Mouse (Mus musculus): ENCODE data around the gene H2-Ab1. TPM values are rescaled to one million over a fixed set of nuclear protein-coding genes. Genes with fewer than 3 reads are reported as not detected.

H2-Ab1 gene
- 15.7 and 37.9 TPM in 2 replicates for total RNA-seq (2023)

DNA sequence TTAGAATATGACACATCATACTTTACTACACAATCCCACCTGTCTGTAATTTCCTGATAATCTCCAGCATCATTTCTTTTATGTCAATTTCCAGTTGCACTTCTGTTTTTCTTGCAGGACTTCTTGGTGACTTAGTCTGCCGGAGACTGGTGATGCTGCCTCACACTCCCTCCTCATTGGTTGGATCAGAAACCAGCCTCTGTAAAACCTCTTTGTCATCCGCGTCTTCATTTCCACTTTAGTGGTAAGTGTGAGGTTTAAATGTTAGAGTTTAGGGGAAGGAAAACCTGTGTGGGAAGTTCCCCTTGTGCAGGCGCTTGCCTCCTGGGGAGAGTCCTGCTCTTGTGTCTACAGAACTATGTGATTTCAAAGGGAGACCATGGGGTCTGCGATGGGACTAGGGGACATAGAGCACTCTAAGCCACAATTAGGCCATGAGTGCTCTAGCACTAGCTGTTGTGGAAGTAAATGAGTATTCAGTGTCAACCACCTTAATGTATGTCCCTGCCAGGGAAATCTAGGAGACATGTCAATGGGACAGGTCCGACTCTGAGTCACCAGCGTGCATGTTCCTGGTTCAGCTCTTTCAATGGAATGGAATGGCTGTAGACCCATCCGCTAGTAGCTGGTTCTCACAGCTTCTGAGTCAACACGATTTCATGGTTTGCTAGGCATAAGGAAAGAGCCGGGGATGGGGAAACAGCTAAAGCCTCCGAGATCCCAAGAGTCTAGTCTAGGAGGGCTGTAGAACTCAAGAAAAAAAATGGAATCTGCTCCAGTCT lies at the start of gene H2-Ab1:
Gene H2-Ab1 (plus strand): TSS at position 96 of the 782 bp plus-strand sequence.

DNA sequence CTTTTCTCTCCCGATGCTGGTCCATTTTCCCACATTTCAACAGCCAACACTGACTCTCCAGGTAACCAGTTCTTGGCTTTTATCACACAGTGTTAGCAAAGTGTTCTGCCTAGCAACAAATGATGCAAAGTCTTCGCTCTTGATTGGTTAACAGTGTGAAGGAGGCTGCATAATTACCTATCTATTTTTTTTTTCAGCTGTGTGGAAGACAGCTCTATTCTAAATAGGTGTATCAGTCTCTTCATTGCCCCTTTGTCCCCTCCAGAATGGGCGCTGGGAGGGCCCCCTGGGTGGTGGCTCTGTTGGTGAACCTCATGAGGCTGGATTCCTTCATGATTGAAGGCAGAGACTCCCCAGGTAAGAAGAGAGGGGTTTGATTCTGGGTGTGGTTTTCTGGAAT lies 18.8 kb upstream of the H2-Ab1 start, which contains the start of gene H2-Ob:
Gene H2-Ob (plus strand): TSS at position 198 of the 400 bp plus-strand sequence.

DNA sequence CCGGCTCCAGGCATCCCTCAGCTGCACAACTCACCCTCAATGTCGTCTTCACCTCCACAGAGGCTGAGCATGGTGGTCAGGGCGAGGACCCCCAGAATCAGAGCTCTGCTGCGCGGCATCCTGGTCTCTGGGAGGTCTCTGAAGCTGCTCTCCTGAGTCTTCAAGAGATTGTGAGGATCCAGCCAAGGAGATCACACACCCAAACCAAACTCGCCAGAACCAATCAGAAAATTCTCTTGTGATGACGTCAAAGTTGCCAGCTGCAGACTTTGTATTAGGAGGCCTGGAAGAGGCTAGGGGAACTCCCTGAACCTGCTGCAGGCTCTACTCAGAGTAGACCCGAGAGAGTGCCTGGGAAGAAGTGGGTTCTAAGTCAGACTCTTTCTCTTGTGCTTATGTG lies 30.2 kb downstream of the H2-Ab1 start, which contains the start of gene H2-Aa:
Gene H2-Aa (minus strand): TSS at position 176 of the 400 bp plus-strand sequence.

DNA sequence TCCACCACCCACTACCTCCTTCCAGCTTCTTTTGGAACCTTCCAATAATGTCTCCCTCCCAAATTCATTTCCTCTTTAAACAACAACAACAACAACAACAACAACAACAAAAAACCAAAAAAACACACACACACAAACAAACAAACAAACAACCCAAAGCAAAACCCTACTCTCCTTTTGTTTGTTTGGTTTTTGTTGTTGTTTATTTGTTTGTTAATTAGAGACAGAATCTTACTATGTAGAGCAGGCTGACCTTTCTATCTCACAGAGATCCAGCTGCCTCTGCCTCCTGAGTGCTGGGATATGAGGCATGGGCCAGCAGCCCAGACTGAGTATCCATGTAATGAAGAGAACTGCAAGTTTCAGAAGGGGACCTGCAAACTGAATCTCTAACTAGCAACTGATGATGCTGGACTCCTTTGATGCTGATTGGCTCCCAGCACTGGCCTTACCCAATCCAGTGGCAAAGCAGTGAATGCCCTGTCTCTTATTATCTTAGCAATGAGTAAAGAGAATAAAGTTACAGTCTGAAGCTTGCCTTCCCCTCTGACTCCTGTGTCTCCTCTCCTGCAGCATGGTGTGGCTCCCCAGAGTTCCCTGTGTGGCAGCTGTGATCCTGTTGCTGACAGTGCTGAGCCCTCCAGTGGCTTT lies 48.0 kb downstream of the H2-Ab1 start, which contains the start of gene H2-Eb1:
Gene H2-Eb1 (plus strand): TSS at position 488 of the 651 bp plus-strand sequence.

Other genes with a start within 250 kb of the H2-Ab1 start
- 9.9 and 11.6 TPM in 2 replicates for gene Ring1, start 233.0 kb upstream of the H2-Ab1 start, total RNA-seq (2023)
- gene H2-Ke6, start 229.6 kb upstream of the H2-Ab1 start, total RNA-seq (2023) = 67.8 and 83.5 TPM in 2 replicates
- gene Slc39a7, start 226.0 kb upstream of the H2-Ab1 start, total RNA-seq (2023) = 85.8 and 92.4 TPM in 2 replicates
- gene Rxrb, start 225.9 kb upstream of the H2-Ab1 start, total RNA-seq (2023) = 54.6 and 60.1 TPM in 2 replicates
- gene Col11a2, start 218.3 kb upstream of the H2-Ab1 start, total RNA-seq (2023) = 6.9 and 9.1 TPM in 2 replicates
- gene H2-Oa, start 165.3 kb upstream of the H2-Ab1 start, total RNA-seq (2023) = 1.6 and 2.5 TPM in 2 replicates
- gene H2-DMa, start 138.1 kb upstream of the H2-Ab1 start, total RNA-seq (2023) = 37.1 and 59.5 TPM in 2 replicates
- gene Brd2, start 135.1 kb upstream of the H2-Ab1 start, total RNA-seq (2023) = 207 and 226 TPM in 2 replicates
- 18.6 and 19.3 TPM in 2 replicates for gene H2-DMb2, start 114.4 kb upstream of the H2-Ab1 start, total RNA-seq (2023)
- gene H2-DMb1, start 104.6 kb upstream of the H2-Ab1 start, total RNA-seq (2023) = 22.2 and 30.6 TPM in 2 replicates
- 51.1 and 63.7 TPM in 2 replicates for gene Tap1, start 70.1 kb upstream of the H2-Ab1 start, total RNA-seq (2023)
- 80.5 and 98.6 TPM in 2 replicates for gene Psmb9, start 69.9 kb upstream of the H2-Ab1 start, total RNA-seq (2023)
- gene Psmb8, start 60.0 kb upstream of the H2-Ab1 start, total RNA-seq (2023) = 78.8 and 79.3 TPM in 2 replicates
- 72.1 and 96.2 TPM in 2 replicates for gene Tap2, start 54.2 kb upstream of the H2-Ab1 start, total RNA-seq (2023)
- gene H2-Ob, start 18.8 kb upstream of the H2-Ab1 start, total RNA-seq (2023) = 1.6 and 2.7 TPM in 2 replicates
- 18.1 and 28.1 TPM in 2 replicates for gene H2-Aa, start 30.1 kb downstream of the H2-Ab1 start, total RNA-seq (2023)
- 10.8 and 19.1 TPM in 2 replicates for gene H2-Eb1, start 48.2 kb downstream of the H2-Ab1 start, total RNA-seq (2023)
- not detected in 2 replicates for gene H2-Eb2, start 68.0 kb downstream of the H2-Ab1 start, total RNA-seq (2023)
- gene Btnl2, start 97.1 kb downstream of the H2-Ab1 start, total RNA-seq (2023) = 2.8 and 3.5 TPM in 2 replicates
- gene Btnl1, start 119.4 kb downstream of the H2-Ab1 start, total RNA-seq (2023) = not detected in 2 replicates
- gene BC051142, start 141.1 kb downstream of the H2-Ab1 start, total RNA-seq (2023) = not detected in 2 replicates
- not detected in 2 replicates for gene Btnl4, start 219.6 kb downstream of the H2-Ab1 start, total RNA-seq (2023)

All from neutrophil, adult 65 days (primary cell).